Mouse (Mus musculus) brain, embryonic 14.5 days (tissue): ENCODE measurements around the gene Fndc1.

Experiments
- CTCF ChIP-seq: fragments of 200-500 bp; IDR thresholded peaks from 2 replicates; pipeline ENCODE4 v1.5.1; 2012; ENCODE audit warnings: inconsistent platforms, mild to moderate bottlenecking, moderate library complexity, borderline replicate concordance; ENCODE audit not compliant: insufficient read depth, insufficient read length; ENCODE audit errors: extremely low read depth
- POLR2A ChIP-seq: fragments of 200-500 bp; IDR thresholded peaks from 2 replicates; pipeline ENCODE4 v1.6.1; 2012; ENCODE audit warnings: mild to moderate bottlenecking, inconsistent platforms, borderline replicate concordance; ENCODE audit not compliant: poor library complexity, insufficient read depth, insufficient read length, severe bottlenecking; ENCODE audit errors: extremely low read depth

- TF ChIP-seq POLR2A, result no peak
- TF ChIP-seq CTCF, result no peak
These were observed 48.9 kb upstream of the Fndc1 start for GRCm38 (mm10) chr17:7875941-7876461.
